Mouse (Mus musculus) midbrain, embryonic 11.5 days (tissue): Measurements from ENCODE around the gene Tcaf2. TPM values are rescaled to one million over a fixed set of nuclear protein-coding genes. Genes with fewer than 3 reads are reported as not detected.

Experiments
- ATAC-seq: fragments of 200-750 bp; cut with Nextera tagmentation; 2 replicates; pipeline ENCODE4 v1.8.0; 2017; ENCODE audit warnings: moderate TSS enrichment, moderate library complexity; ENCODE audit not compliant: low FRiP score
- DNase-seq: peaks from one replicate; pipeline ENCODE4 v3.0.0; 2015; ENCODE audit warnings: low spot score; ENCODE audit errors: missing footprints
- H3K27ac ChIP-seq: fragments of 300-500 bp; sonication (generic); 2 replicates; pipeline ENCODE4 v1.5.1; 2014; ENCODE audit warnings: low read depth, low read length
- H3K27me3 ChIP-seq: fragments of 300-500 bp; sonication (generic); 2 replicates; pipeline ENCODE4 v1.6.1; 2014; ENCODE audit warnings: mild to moderate bottlenecking, low read length, moderate library complexity, mixed read lengths; ENCODE audit not compliant: control insufficient read depth, insufficient read depth
- H3K36me3 ChIP-seq: fragments of 300-500 bp; sonication (generic); 2 replicates; pipeline ENCODE4 v1.6.1; 2014; ENCODE audit warnings: mild to moderate bottlenecking, low read length, moderate library complexity, mixed read lengths; ENCODE audit not compliant: control insufficient read depth, insufficient read depth
- H3K4me1 ChIP-seq: fragments of 300-500 bp; sonication (generic); 2 replicates; pipeline ENCODE4 v1.6.1; 2014; ENCODE audit warnings: low read length; ENCODE audit not compliant: control insufficient read depth, insufficient read depth
- H3K4me2 ChIP-seq: fragments of 300-500 bp; sonication (generic); 2 replicates; pipeline ENCODE4 v1.6.1; 2014; ENCODE audit warnings: mild to moderate bottlenecking, moderate library complexity
- H3K4me3 ChIP-seq: fragments of 300-500 bp; sonication (generic); 2 replicates; pipeline ENCODE4 v1.5.1; 2014; ENCODE audit warnings: low read depth, low read length
- H3K9ac ChIP-seq: fragments of 300-500 bp; sonication (generic); 2 replicates; pipeline ENCODE4 v1.6.1; 2014; ENCODE audit warnings: low read length
- H3K9me3 ChIP-seq: fragments of 300-500 bp; sonication (generic); 2 replicates; pipeline ENCODE4 v1.6.1; 2016; ENCODE audit warnings: low read length; ENCODE audit not compliant: control insufficient read depth
- WGBS: fragments of 180-500 bp; shearing (Covaris S2); extraction: QIAGEN DNeasy Blood & Tissue Kit; methylation state at CpG from one replicate; pipeline ENCODE4 v1.1.7; 2014; 5-methylcytosine and 5-hydroxymethylcytosine counted together
- polyA plus RNA-seq: library from polyadenylated mRNA; unstranded; fragments of >200 nt; fragmentation: Nextera tagmentation; extraction: Ambion mirVana; gene quantifications from 2 replicates; pipeline ENCODE4 v1.2.1, GENCODE M21; 2014

Gene Tcaf2
- polyA plus RNA-seq, 1 experiment from 2014 or later = 1.9 TPM

GRCm38 (mm10) chr6:42661739-42662138 lies 16.7 kb upstream of the Tcaf2 start:
- WGBS = 71% methylated on average over 2 of the region's 2 CpGs
- no peaks in the 10 kb centered on the region for H3K36me3 ChIP-seq
- H3K27ac ChIP-seq = no peak overlapping the region
- ATAC-seq (no peak), DNase-seq (no peak)
- H3K9me3 ChIP-seq = no peaks in the 10 kb centered on the region
- no peaks in the 10 kb centered on the region for H3K4me1 ChIP-seq
- no peak overlapping the region for H3K4me2 ChIP-seq
- H3K9ac ChIP-seq = no peak overlapping the region
- no peak overlapping the region for H3K4me3 ChIP-seq
- no peaks in the 10 kb centered on the region for H3K27me3 ChIP-seq

- Histone ChIP-seq H3K9me3 (no peaks in the 10 kb centered on the region), H3K4me1 (no peaks in the 10 kb centered on the region), H3K4me3 (no peak overlapping the region), H3K27ac (no peak overlapping the region), H3K27me3 (no peaks in the 10 kb centered on the region), H3K36me3 (no peaks in the 10 kb centered on the region), H3K9ac (no peak overlapping the region), H3K4me2 (no peak overlapping the region)
- 82% methylated on average over 5 of the region's 5 CpGs for WGBS
- ATAC-seq (no peak), DNase-seq (no peak)
Observed at GRCm38 (mm10) chr6:42634393-42634792, 10.7 kb downstream of the Tcaf2 start.

DNA sequence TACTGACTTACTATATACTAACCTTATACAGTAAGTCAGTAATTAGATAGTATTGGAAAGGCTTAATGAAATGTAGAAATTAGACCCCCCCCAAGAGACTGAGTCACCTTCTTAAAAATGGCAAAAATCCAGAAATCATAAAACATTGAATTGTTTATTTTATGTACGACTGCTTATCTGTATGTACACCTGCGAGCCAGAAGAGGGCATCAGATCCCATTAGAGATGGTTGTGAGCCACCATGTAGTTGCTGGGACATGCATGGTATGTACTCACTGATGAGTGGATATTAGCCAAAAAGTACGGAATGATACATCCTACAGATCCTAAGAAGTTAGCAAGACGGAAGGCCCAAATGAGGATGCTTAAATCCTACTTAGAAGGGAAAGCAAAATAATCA lies 13.7 kb downstream of the Tcaf2 start:
- Histone ChIP-seq H3K9me3 (no peaks in the 10 kb centered on the region), H3K27ac (no peak overlapping the region), H3K27me3 (no peaks in the 10 kb centered on the region), H3K4me3 (no peak overlapping the region), H3K9ac (no peak overlapping the region), H3K4me2 (no peak overlapping the region), H3K4me1 (no peaks in the 10 kb centered on the region), H3K36me3 (no peaks in the 10 kb centered on the region)
- no peak for DNase-seq
- no peak for ATAC-seq
- WGBS = 79% methylated on average over 4 of the region's 4 CpGs

DNA sequence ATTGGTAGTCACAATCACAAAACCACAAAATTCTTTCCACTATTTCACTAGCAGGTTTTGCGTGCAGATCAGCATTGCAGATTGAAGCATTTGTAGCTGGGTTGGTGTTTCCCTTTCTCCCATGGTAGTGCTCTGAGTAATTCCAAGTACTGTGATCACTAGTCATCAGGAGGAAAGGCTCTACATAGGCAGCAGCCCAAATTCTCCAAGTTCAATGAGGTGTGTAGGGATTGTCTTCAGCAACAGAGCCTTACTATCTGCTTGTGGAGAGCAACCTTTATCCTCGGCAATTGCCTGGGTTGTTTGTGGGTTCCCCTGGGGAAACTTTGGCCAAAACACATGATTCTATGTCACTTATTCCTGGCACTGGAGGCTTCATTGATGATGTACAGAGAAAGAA lies 28.1 kb downstream of the Tcaf2 start:
- ATAC-seq = no peak
- H3K9ac ChIP-seq = no peak overlapping the region
- no peaks in the 10 kb centered on the region for H3K27me3 ChIP-seq
- 74% methylated on average over 2 of the region's 2 CpGs for WGBS
- H3K4me3 ChIP-seq = no peak overlapping the region
- H3K36me3 ChIP-seq = no peaks in the 10 kb centered on the region
- no peak for DNase-seq
- no peaks in the 10 kb centered on the region for H3K9me3 ChIP-seq
- no peak overlapping the region for H3K4me2 ChIP-seq
- no peak overlapping the region for H3K27ac ChIP-seq
- H3K4me1 ChIP-seq = no peaks in the 10 kb centered on the region

DNA sequence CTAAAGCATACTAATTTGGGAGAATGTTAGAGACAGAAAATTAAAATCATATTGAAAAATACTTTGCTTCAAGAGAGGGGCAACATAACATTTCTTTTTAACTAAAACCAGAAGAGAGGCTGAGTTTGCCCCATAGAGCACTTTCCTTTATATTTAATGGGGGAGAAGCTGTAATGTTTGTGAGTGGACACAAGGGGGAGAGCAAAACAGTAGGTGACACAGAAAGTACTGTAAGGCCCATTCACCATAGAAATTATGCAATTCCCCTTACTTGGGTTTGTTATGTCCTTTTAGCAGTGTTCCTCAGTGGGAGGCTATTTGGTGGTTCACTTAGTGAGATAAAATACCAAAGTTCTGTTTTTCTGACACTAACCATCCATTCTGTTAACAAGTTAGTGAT lies 32.8 kb downstream of the Tcaf2 start:
- DNase-seq = no peak

DNA sequence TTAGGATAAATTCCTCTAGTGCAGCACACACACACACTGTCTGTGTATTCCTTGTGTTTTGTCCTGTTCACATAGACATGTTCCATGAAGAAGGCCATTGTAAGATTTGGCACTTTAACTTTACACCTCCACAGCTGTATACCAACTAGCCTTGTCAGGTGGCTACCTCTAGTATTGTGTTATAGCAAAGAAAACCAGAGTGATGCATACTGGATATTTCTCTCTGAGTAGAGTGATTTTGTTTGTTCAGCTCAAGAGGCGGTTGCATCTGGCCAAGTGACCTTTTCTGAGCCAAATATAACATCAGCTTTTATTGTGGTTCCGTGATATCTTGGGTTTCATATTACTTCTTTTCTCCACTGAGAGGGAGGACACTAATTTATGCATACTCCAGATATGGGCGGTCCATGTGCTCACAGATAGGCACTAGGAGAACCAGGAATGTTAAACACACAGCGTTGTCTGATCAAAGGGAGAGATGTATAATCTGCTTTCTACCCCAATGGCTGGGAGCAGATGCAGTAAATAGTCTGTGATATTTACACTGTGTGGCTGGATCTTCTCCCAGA lies 34.0 kb downstream of the Tcaf2 start:
- 74% methylated on average over 4 of the region's 4 CpGs for WGBS
- no peak overlapping the region for H3K27ac ChIP-seq
- no peaks in the 10 kb centered on the region for H3K27me3 ChIP-seq
- no peak overlapping the region for H3K9ac ChIP-seq
- no peak for ATAC-seq
- DNase-seq = no peak
- H3K4me1 ChIP-seq = no peaks in the 10 kb centered on the region
- no peaks in the 10 kb centered on the region for H3K9me3 ChIP-seq
- no peak overlapping the region for H3K4me2 ChIP-seq
- no peak overlapping the region for H3K4me3 ChIP-seq
- H3K36me3 ChIP-seq = no peaks in the 10 kb centered on the region

More for the DNA sequence above, 32.8 kb downstream of the Tcaf2 start:
- Histone ChIP-seq H3K27me3 (no peaks in the 10 kb centered on the region), H3K4me3 (no peak overlapping the region), H3K27ac (no peak overlapping the region), H3K4me2 (no peak overlapping the region), H3K4me1 (no peaks in the 10 kb centered on the region), H3K36me3 (no peaks in the 10 kb centered on the region), H3K9ac (no peak overlapping the region), H3K9me3 (no peaks in the 10 kb centered on the region)
- no peak for ATAC-seq

- Histone ChIP-seq H3K4me1 (peaks cover 3% of the 10 kb centered on the region; the same call in 1 of the 2 replicates), H3K36me3 (no peaks in the 10 kb centered on the region), H3K4me3 (no peak within 1 kb of the TSS), H3K27ac (no peak within 1 kb of the TSS), H3K9me3 (no peaks in the 10 kb centered on the region), H3K4me2 (no peak within 1 kb of the TSS), H3K9ac (no peak within 1 kb of the TSS), H3K27me3 (no peaks in the 10 kb centered on the region)
- DNase-seq (no peak), ATAC-seq (no peak)
- 68% methylated on average over 4 of the region's 4 CpGs for WGBS
Observed at GRCm38 (mm10) chr6:42597592-42597991, 47.5 kb downstream of the Tcaf2 start, which contains the start of gene Tcaf3. TSS of gene Tcaf3 (minus strand) at chr6:42597692.

DNA sequence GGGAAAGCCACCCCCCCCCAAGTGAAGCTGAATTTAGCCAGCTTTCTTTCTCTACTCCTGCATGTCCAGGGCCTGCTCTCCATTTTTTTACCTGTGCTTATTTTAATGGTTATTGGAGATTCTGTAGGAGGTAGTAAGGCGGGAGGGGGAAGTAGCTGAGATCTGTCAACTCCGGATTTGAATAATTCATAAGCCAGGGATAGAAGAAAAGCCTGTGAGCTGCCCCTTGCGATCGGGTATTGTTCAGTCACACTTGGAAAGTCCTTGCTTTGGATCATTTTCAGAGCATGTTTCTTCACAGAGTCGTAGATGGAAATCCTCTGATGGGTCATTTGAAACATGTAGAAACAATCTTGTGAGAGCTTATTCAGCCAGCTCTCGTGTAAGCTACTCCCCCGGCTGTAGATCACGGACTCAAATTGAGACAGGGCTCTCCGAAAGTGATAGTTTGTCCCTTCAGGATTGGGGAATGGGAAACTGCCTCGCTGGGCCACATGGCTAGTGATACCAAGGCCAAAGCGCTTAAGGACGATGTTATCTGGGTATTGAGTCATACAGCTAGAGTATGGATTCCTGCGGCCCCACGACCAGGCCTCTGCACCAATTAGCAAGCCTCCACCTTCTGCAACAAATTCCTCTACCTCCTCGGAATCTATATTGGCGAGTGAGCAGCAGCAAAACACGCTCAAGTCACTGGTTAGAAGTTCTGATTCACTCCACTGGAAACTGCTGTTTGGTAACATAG lies 51.7 kb downstream of the Tcaf2 start:
- Histone ChIP-seq H3K9me3 (no peaks in the 10 kb centered on the region), H3K4me2 (0 out of 2 replicates have a peak overlapping the region, but pooled peaks have one; percentile 6), H3K27ac (no peak overlapping the region), H3K36me3 (no peaks in the 10 kb centered on the region), H3K4me1 (peaks cover 3% of the 10 kb centered on the region; the same call in 1 of the 2 replicates), H3K4me3 (no peak overlapping the region), H3K27me3 (no peaks in the 10 kb centered on the region), H3K9ac (no peak overlapping the region)
- ATAC-seq = peak; percentile 71
- 54% methylated on average over 17 of the region's 17 CpGs for WGBS
- peak; percentile 85 for DNase-seq

- ATAC-seq (no peak), DNase-seq (no peak)
- Histone ChIP-seq H3K9ac (no peak overlapping the region), H3K27ac (no peak overlapping the region), H3K9me3 (no peaks in the 10 kb centered on the region), H3K4me1 (no peaks in the 10 kb centered on the region), H3K36me3 (no peaks in the 10 kb centered on the region), H3K4me3 (no peak overlapping the region), H3K4me2 (no peak overlapping the region), H3K27me3 (no peaks in the 10 kb centered on the region)
- 87% methylated on average over 5 of the region's 5 CpGs for WGBS
Observed at GRCm38 (mm10) chr6:42586569-42586968, 58.5 kb downstream of the Tcaf2 start.
